Mouse (Mus musculus): ENCODE data around the gene Higd1b. TPM values are rescaled to one million over a fixed set of nuclear protein-coding genes. Genes with fewer than 3 reads are reported as not detected.

The Higd1b gene
- polyA plus RNA-seq, 1 experiment from 2014 or later = 9.8 TPM

DNA sequence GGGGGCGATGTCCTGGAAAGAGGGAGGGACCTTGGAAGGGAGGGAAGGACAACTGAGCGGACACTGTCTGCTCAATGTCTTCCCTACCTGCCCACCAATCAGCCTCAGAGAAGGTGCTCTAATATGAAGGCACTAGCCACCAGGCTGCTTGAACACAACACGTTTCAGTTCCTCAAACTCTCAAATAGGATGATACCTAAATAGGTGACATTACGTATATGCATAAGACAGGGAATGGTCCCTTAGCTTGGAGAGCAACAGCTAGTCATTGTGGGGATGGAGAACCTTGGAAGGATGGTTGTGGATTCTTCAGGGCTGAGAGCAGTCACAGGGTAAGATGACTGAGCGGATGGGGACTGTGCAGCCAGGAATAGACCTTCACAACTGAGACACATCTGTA lies 51.8 kb downstream of the Higd1b start:
- Histone ChIP-seq H3K9ac (no peak overlapping the region), H3K9me3 (ENCODE audit: control insufficient read depth, low read length) (no peaks in the 10 kb centered on the region), H3K4me1 (replicated peaks; ENCODE audit: control insufficient read depth, insufficient read depth, low read length) (no peaks in the 10 kb centered on the region), H3K27me3 (ENCODE audit: control insufficient read depth, insufficient read depth, low read length) (peaks cover 14% of the 10 kb centered on the region), H3K36me3 (replicated peaks; ENCODE audit: control insufficient read depth, insufficient read depth) (no peaks in the 10 kb centered on the region), H3K4me3 (replicated peaks; ENCODE audit: low read length) (no peak overlapping the region), H3K4me2 (replicated peaks) (no peak overlapping the region), H3K27ac (no peak overlapping the region)
- no peak for ATAC-seq (ENCODE audit: low FRiP score)
- WGBS = 89% methylated on average over 5 of the region's 5 CpGs
- DNase-seq (ENCODE audit: low spot score) = no peak

Other genes starting within 250 kb of the Higd1b start
- 8.2 and 9.2 TPM in 2 replicates for gene Fzd2, start 231.5 kb upstream of the Higd1b start, polyA plus RNA-seq (2014; fragmentation: Nextera tagmentation; extraction: Ambion mirVana)
- 0.16 TPM in 1 of 2 replicates, not detected in the other for gene Meioc, start 172.1 kb upstream of the Higd1b start, polyA plus RNA-seq (2014; fragmentation: Nextera tagmentation; extraction: Ambion mirVana)
- 31.3 and 38.4 TPM in 2 replicates for gene Ccdc43, start 138.1 kb upstream of the Higd1b start, polyA plus RNA-seq (2014; fragmentation: Nextera tagmentation; extraction: Ambion mirVana)
- 19.2 and 24.1 TPM in 2 replicates for gene Adam11, start 74.4 kb upstream of the Higd1b start, polyA plus RNA-seq (2014; fragmentation: Nextera tagmentation; extraction: Ambion mirVana)
- 31.2 and 34.3 TPM in 2 replicates for gene Gjc1, start 16.1 kb upstream of the Higd1b start, polyA plus RNA-seq (2014; fragmentation: Nextera tagmentation; extraction: Ambion mirVana)
- gene Eftud2, start 45.1 kb downstream of the Higd1b start, polyA plus RNA-seq (2014; fragmentation: Nextera tagmentation; extraction: Ambion mirVana) = 110 and 123 TPM in 2 replicates
- 2.2 and 2.8 TPM in 2 replicates for gene Ccdc103, start 45.4 kb downstream of the Higd1b start, polyA plus RNA-seq (2014; fragmentation: Nextera tagmentation; extraction: Ambion mirVana)
- gene Fam187a, start 49.3 kb downstream of the Higd1b start, polyA plus RNA-seq (2014; fragmentation: Nextera tagmentation; extraction: Ambion mirVana) = 0.12 TPM in 1 of 2 replicates, not detected in the other
- gene Gfap, start 65.1 kb downstream of the Higd1b start, polyA plus RNA-seq (2014; fragmentation: Nextera tagmentation; extraction: Ambion mirVana) = 0.66 and 1.9 TPM in 2 replicates
- 0.79 and 1.5 TPM in 2 replicates for gene Kif18b, start 89.3 kb downstream of the Higd1b start, polyA plus RNA-seq (2014; fragmentation: Nextera tagmentation; extraction: Ambion mirVana)
- gene C1ql1, start 110.8 kb downstream of the Higd1b start, polyA plus RNA-seq (2014; fragmentation: Nextera tagmentation; extraction: Ambion mirVana) = 12.0 and 14.6 TPM in 2 replicates
- 31.8 and 34.3 TPM in 2 replicates for gene Nmt1, start 192.3 kb downstream of the Higd1b start, polyA plus RNA-seq (2014; fragmentation: Nextera tagmentation; extraction: Ambion mirVana)
- 161 and 166 TPM in 2 replicates for gene Dcakd, start 192.5 kb downstream of the Higd1b start, polyA plus RNA-seq (2014; fragmentation: Nextera tagmentation; extraction: Ambion mirVana)

All from hindbrain, embryonic 14.5 days (tissue).